Mouse (Mus musculus) urinary bladder, postnatal 0 days (tissue): ENCODE data around the gene Cnih4. TPM values are rescaled to one million over a fixed set of nuclear protein-coding genes. Genes with fewer than 3 reads are reported as not detected.

ENCODE experiments used
- polyA plus RNA-seq: library from polyadenylated mRNA; unstranded; fragments of >200 nt; fragmentation: Nextera tagmentation; extraction: Ambion mirVana; gene quantifications from 2 replicates; pipeline ENCODE4 v1.2.1, GENCODE M21; 2015

Cnih4 gene
- polyA plus RNA-seq = 85.9 and 104 TPM in 2 replicates

GRCm38 (mm10) chr1:181143950-181144836 is at the start of gene Cnih4, which contains the start of gene Nvl:
TSS of gene Cnih4 (plus strand) at chr1:181144693.
TSS of gene Nvl (minus strand) at chr1:181144204.

GRCm38 (mm10) chr1:181211920-181212633 is 67.6 kb downstream of the Cnih4 start, which contains the start of gene Wdr26:
TSS of gene Wdr26 (minus strand) at chr1:181212001.

Other genes starting within 250 kb of the Cnih4 start
- gene Pycr2, start 240.4 kb upstream of the Cnih4 start, polyA plus RNA-seq = 49.6 and 51.7 TPM in 2 replicates
- gene Lefty1, start 209.7 kb upstream of the Cnih4 start, polyA plus RNA-seq = 5.5 and 7.8 TPM in 2 replicates
- gene Tmem63a, start 202.3 kb upstream of the Cnih4 start, polyA plus RNA-seq = 29.7 and 31.1 TPM in 2 replicates
- 15.2 and 17.4 TPM in 2 replicates for gene Ephx1, start 123.8 kb upstream of the Cnih4 start, polyA plus RNA-seq
- gene 9130409I23Rik, start 93.5 kb upstream of the Cnih4 start, polyA plus RNA-seq = 0.30 and 0.37 TPM in 2 replicates
- gene Nvl, start 489 bp upstream of the Cnih4 start, polyA plus RNA-seq = 12.6 and 13.4 TPM in 2 replicates
- gene Wdr26, start 67.3 kb downstream of the Cnih4 start, polyA plus RNA-seq = 36.0 and 38.9 TPM in 2 replicates
- gene Cnih3, start 207.9 kb downstream of the Cnih4 start, polyA plus RNA-seq = 0.06 and 0.08 TPM in 2 replicates